Mouse (Mus musculus) ES-E14 (cell line): ENCODE data around the gene Lsm14a.

Experiments
- MAFK ChIP-seq: IDR thresholded peaks from 2 replicates; pipeline ENCODE4 v1.6.1; 2014; ENCODE audit warnings: mild to moderate bottlenecking, low read depth, low read length, inconsistent platforms; ENCODE audit not compliant: insufficient read depth
- ZC3H11A ChIP-seq: IDR thresholded peaks from 2 replicates; pipeline ENCODE4 v1.6.1; 2012; ENCODE audit warnings: low read depth, mild to moderate bottlenecking, inconsistent platforms, low read length, borderline replicate concordance
- ZNF384 ChIP-seq: IDR thresholded peaks from 2 replicates; pipeline ENCODE4 v1.6.1; 2012; ENCODE audit warnings: low read depth, low read length, inconsistent platforms

- TF ChIP-seq MAFK (no peak), ZNF384 (no peak), ZC3H11A (0 out of 2 replicates have a peak, but pooled peaks have one; percentile 22)
Measured at GRCm38 (mm10) chr7:34400070-34400469, 7.0 kb upstream of the Lsm14a start.
